Mouse (Mus musculus): ENCODE data around the gene Jarid2.

The Jarid2 gene

GRCm38 (mm10) chr13:44915382-44915781, 186.1 kb downstream of the Jarid2 start:
- no peak for DNase-seq (ENCODE audit: low read depth, low spot score)

GRCm38 (mm10) chr13:44915945-44916344, 186.7 kb downstream of the Jarid2 start:
- DNase-seq (ENCODE audit: low read depth, low spot score), result no peak

DNA sequence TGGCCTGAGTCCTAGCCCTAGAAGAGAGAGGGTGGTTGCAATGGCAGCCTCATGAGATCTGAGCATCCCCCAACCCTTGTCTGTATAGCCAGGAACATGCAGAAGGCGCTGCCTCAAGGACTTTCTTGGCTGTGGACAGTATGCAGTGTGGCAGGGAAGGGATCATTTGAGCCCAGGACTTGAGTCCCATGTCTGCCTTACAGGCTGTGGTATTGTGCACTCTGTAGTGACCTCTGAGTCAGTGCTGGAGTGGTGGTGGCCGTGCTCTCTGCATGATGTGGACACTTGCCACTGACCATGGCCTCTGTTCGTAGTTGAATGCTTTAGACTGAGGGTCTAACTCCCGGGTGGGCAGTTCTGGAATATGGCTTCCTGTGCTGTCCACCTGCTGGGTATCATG, 187.9 kb downstream of the Jarid2 start:
- DNase-seq (ENCODE audit: low read depth, low spot score), result no peak

DNA sequence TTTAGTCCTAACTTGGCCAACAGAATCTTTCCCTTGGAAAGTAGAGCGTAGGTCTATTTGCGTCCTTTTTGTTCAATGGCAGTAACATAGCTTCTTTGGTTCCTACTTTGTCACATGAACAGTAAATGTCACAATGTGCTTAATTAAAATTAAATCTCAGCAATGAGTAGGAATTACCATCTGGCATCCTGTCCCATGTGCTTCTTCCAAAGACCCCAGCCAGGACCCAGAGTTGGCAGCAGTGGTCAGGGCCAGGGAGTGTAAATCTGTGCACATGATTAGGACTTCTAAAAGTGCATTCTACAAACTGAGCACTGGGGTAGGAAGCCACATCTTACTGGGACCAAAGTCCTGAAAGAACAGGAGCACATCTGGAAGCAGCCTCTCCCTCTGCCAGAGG, 189.0 kb downstream of the Jarid2 start:
- no peak for DNase-seq (ENCODE audit: low read depth, low spot score)

- no peak for DNase-seq (ENCODE audit: low read depth, low spot score)
Observed at GRCm38 (mm10) chr13:44921095-44921494, 191.8 kb downstream of the Jarid2 start.

DNA sequence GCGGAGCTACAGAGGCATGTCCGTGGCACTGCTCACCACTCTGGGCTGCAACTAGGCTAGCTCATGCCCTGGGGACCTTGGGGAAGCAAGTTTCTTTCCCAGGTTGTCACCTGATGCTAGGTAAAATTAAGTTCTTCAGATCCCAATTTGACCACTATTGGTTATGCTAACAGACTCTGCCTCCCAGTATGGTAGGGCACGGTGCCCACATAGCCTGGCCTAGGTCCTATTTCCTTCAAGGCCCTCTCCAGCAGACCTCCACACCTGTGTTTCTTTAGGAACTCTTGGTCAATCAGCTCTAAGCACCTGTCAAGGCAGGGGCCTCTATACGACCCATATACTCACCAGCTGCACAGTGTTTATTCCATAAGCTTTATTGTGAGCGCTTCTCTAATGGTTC, 192.4 kb downstream of the Jarid2 start:
- no peak for DNase-seq (ENCODE audit: low read depth, low spot score)

GRCm38 (mm10) chr13:44924042-44924441, 194.8 kb downstream of the Jarid2 start:
- DNase-seq (ENCODE audit: low read depth, low spot score), result no peak

- no peak for DNase-seq (ENCODE audit: low read depth, low spot score)
Observed at GRCm38 (mm10) chr13:44925173-44925572, 195.9 kb downstream of the Jarid2 start.

DNA sequence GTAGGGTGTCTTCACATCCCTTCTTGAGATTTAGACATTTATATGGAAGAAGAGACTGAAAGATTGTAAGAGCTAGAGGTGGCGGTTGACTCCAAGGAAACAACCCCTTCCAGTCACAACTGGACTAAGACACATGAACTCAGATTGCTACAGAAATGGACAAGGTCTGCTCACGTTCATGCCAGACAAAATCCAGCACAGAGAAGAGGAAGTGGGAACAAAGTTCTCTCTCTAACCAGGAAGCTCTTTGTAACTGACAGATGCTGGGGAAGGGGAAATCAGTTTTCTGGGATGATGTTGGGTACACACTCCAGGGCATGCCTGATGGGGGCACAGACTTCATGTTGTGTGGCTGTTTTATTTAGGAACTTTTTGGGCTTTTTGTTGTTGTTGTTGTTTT, 197.0 kb downstream of the Jarid2 start:
- no peak for DNase-seq (ENCODE audit: low read depth, low spot score)

- no peak for DNase-seq (ENCODE audit: low read depth, low spot score)
Observed at GRCm38 (mm10) chr13:44932307-44933264, 203.3 kb downstream of the Jarid2 start.

- no peak for DNase-seq (ENCODE audit: low read depth, low spot score)
Observed at GRCm38 (mm10) chr13:44933575-44933974, 204.3 kb downstream of the Jarid2 start.

DNA sequence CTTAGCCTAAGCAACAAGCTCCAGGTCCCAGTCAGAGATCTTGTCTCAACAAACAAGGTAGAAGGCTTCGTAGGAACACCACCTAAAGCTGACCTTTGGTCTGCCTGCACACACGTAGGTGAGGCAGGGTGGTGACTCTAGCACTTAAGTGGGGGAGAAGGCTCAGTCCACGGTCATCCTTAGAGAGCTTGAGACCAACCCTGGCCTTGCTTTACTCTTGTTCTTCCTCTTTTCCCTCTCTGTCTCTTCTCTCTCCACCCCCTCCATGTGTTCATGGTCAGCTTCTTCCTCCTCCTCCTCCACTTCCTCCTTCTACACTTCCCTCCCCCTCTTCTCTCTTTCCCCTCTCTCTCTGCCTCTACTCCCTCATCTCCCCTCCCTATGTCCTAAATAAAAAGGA, 208.4 kb downstream of the Jarid2 start:
- no peak for DNase-seq (ENCODE audit: low read depth, low spot score)

DNA sequence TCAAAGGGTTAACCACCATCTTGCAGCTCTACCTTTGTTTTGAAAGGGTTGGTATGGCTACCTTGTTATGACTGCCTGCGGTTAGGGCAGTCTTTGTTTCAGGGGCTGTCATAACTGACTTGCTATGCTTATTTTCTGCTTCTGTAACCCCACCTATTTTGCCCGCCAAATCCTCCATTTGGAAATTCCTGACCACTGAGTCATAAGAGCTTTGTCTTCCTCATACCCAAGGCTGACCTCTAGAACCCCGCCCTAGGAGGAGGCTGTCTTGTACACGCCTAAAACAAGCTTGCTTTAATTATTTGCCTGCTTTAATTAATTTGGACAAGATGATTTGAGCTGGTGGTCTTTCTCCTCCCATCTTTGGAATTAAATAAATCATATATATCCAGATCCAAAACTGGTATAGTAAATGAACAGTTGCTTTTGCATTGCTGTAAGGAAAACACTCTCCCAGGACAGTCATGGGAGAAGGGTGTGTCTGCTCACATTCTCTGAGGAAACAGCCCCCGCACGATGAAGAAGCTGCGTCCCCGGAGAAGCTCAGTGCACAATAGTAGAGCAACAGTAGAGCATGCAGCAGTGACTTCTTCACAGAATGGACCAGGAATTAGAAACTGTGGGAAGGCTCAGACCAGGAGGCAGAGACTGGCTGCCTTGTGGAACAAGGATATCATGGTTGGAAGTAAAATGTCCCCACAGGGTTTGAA, 210.2 kb downstream of the Jarid2 start:
- DNase-seq (ENCODE audit: low read depth, low spot score), result no peak

- no peak for DNase-seq (ENCODE audit: low read depth, low spot score)
Observed at GRCm38 (mm10) chr13:44943618-44944017, 214.3 kb downstream of the Jarid2 start.

DNA sequence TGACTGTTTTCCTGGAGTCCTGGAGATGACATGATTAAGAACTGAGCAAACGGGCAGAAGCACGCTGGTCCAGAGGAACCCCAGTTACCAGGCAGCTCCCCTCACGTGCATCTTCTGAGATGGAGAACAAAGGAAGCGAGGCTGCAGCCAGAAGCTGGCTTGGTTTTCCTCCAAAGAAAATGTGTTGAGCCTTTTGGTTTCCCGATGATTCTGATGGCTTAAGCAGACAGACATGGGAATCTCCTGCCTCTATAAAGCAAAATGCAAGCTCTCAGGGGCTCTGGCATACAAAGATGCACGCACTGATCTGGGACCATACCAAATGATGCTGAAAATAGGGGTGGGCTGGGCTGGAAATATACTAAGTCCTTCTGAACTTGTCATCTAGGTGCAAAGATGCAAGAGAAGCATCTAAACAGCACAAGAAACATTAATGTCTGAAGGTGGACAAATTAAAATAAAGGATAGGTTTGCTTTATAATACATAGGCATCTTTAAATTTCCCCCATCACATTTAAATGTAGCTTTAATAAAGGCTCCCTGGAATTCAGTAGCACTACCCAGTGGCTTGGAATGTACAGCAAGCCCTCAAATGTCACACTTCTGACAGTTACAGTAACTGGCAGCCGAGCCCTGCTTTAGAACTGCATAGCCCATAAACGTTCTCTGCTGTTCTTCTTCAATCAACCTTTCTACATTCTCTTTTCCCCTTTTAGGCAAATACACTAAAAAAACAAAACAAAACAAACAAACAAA, 217.8 kb downstream of the Jarid2 start:
- no peak for DNase-seq (ENCODE audit: low read depth, low spot score)

- DNase-seq (ENCODE audit: low read depth, low spot score), result no peak
Observed at GRCm38 (mm10) chr13:44948320-44949250, 219.3 kb downstream of the Jarid2 start.

DNA sequence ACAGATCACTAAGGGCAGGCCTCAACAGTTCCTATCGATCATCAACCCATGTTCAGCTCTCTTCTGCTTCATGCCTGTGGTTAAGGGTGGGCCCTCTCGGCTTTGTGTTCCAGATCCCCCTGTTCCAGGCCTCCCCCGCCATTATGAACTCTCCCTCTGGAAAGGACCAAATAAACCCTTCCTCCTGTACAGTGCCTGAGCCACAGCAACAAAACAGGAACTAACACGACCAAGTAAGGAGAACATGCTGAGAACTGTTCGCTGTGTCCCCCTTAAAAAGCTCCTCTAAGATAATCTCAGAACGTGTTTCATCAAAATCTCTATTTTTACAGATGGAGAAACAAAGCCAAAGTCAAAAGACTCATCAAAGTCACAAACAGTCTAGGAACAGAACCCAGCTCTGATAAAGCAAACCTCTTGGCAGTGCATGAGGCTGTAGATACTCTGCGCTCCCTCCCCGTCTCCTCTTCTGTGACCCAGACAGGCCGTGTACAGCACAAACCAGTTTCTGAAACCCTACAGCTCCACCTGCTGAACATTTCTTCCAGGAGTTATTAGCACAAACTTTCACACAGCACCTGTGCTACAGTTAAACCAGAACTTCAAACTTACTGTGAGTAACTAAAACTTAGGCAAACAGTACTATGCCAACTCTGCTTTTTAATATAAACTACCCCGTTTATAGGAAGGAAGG, 223.3 kb downstream of the Jarid2 start:
- no peak for DNase-seq (ENCODE audit: low read depth, low spot score)

GRCm38 (mm10) chr13:44953546-44954231, 224.4 kb downstream of the Jarid2 start:
- no peak for DNase-seq (ENCODE audit: low read depth, low spot score)

- no peak for DNase-seq (ENCODE audit: low read depth, low spot score)
Observed at GRCm38 (mm10) chr13:44954232-44954568, 224.9 kb downstream of the Jarid2 start.

DNA sequence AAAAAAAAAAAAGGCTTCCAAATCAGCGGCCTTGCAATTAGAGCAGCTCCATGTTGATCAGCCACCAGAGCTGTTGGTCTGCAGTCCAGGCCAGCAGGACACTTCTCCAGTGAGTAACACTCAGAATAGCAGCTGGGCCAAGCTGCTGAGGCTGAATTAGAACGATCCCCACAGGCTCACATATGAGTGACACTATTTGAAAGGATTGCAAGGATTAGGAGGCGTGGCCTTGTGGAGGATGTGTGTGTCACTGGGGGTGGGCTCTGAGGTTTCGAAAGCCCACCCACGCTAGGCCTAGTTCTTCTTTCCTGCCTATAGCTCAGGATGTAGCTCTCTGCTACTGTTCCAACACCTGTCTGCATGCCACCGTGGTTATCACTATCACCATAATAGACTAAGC, 226.5 kb downstream of the Jarid2 start:
- DNase-seq (ENCODE audit: low read depth, low spot score), result no peak

All from c-Kit-negative CD71-positive TER-119-positive erythroid progenitor cells, embryonic 14.5 days (primary cell).